Mouse (Mus musculus) inflammation-experienced regulatory T-cells, adult 6 months (primary cell): ENCODE results near the gene Lamc2. TPM values are rescaled to one million over a fixed set of nuclear protein-coding genes. Genes with fewer than 3 reads are reported as not detected.
A peak's percentile ranks its signal among the peaks of the same experiment; 100 is the strongest.
"Not testable (repeated sequence)": the region's sequence is repeated elsewhere in the genome, so short reads cannot be mapped to it uniquely, and the experiment has no call there.

Experiments used
- ATAC-seq: one replicate; pipeline ENCODE4 v1.8.0; 2017
- polyA plus RNA-seq, 3 experiments: library from polyadenylated mRNA; unstranded; fragments of 100-300 nt; shearing (Covaris generic); gene quantifications; one replicate each; pipeline ENCODE4 v1.2.1; 2017

Lamc2 gene
- polyA plus RNA-seq, 3 experiments from 2014 or later: 0.12 to 1.1 TPM; not detected in 1

GRCm38 (mm10) chr1:153094226-153095076, 91.8 kb downstream of the Lamc2 start:
- ATAC-seq: no peak

GRCm38 (mm10) chr1:153093581-153093980, 92.7 kb downstream of the Lamc2 start:
- ATAC-seq: no peak

- ATAC-seq: no peak
Measured at GRCm38 (mm10) chr1:153093172-153093571, 93.1 kb downstream of the Lamc2 start.

GRCm38 (mm10) chr1:153092237-153092975, 93.8 kb downstream of the Lamc2 start:
- ATAC-seq: peak; percentile 58

- ATAC-seq: no peak
Measured at GRCm38 (mm10) chr1:153091438-153092236, 94.6 kb downstream of the Lamc2 start.

GRCm38 (mm10) chr1:153090807-153091206, 95.4 kb downstream of the Lamc2 start:
- no peak for ATAC-seq

GRCm38 (mm10) chr1:153090081-153090480, 96.2 kb downstream of the Lamc2 start:
- ATAC-seq: no peak

GRCm38 (mm10) chr1:153087771-153088170, 98.5 kb downstream of the Lamc2 start:
- ATAC-seq: peak; percentile 38

- peak; percentile 96 for ATAC-seq
Measured at GRCm38 (mm10) chr1:153085198-153085597, 101.0 kb downstream of the Lamc2 start.

GRCm38 (mm10) chr1:153084191-153084590, 102.1 kb downstream of the Lamc2 start:
- ATAC-seq: no peak

- ATAC-seq: not testable (repeated sequence)
Measured at GRCm38 (mm10) chr1:153083233-153083632, 103.0 kb downstream of the Lamc2 start.

- ATAC-seq: no peak
Measured at GRCm38 (mm10) chr1:153075955-153076354, 110.3 kb downstream of the Lamc2 start.

GRCm38 (mm10) chr1:153075087-153075736, 111.0 kb downstream of the Lamc2 start:
- ATAC-seq: no peak

- ATAC-seq: no peak
Measured at GRCm38 (mm10) chr1:153073441-153073840, 112.8 kb downstream of the Lamc2 start.

Other genes starting within 250 kb of the Lamc2 start
- gene Nmnat2, start 231.5 kb downstream of the Lamc2 start, polyA plus RNA-seq: 1 to 10 TPM in 2 of 3 experiments, under 1 TPM in 1; 0.34 to 4.1 (median 1.1) TPM
- gene Lamc1, start 146.3 kb upstream of the Lamc2 start, polyA plus RNA-seq: 10 to 100 TPM in 1 of 3 experiments, 1 to 10 TPM in 2; 6.2 to 11.7 (median 8.9) TPM
- under 1 TPM; 0.28 to 0.54 (median 0.52) TPM for gene Shcbp1l, start 238.7 kb upstream of the Lamc2 start, polyA plus RNA-seq